Mouse (Mus musculus) intestine, embryonic 16.5 days (tissue): ENCODE results near the gene Glt28d2. TPM values are rescaled to one million over a fixed set of nuclear protein-coding genes. Genes with fewer than 3 reads are reported as not detected.

Experiments used
- ATAC-seq: fragments of 200-750 bp; cut with Nextera tagmentation; 2 replicates; pipeline ENCODE4 v1.8.0; 2017; ENCODE audit warnings: moderate TSS enrichment, moderate library complexity
- H3K27ac ChIP-seq: fragments of 300-500 bp; sonication (generic); 2 replicates; pipeline ENCODE4 v1.5.1; 2014; ENCODE audit warnings: mild to moderate bottlenecking, low read length
- H3K27me3 ChIP-seq: fragments of 300-500 bp; sonication (generic); replicated peaks from 2 replicates; pipeline ENCODE4 v1.6.1; 2014; ENCODE audit warnings: low read length, control low read depth, mixed read lengths; ENCODE audit not compliant: control insufficient read depth, insufficient read depth
- H3K36me3 ChIP-seq: fragments of 300-500 bp; sonication (generic); 2 replicates; pipeline ENCODE4 v1.6.1; 2014; ENCODE audit warnings: low read length, control low read depth; ENCODE audit not compliant: control insufficient read depth, insufficient read depth
- H3K4me1 ChIP-seq: fragments of 300-500 bp; sonication (generic); 2 replicates; pipeline ENCODE4 v1.6.1; 2014; ENCODE audit warnings: low read length, control low read depth, mixed read lengths; ENCODE audit not compliant: control insufficient read depth, insufficient read depth
- H3K4me2 ChIP-seq: fragments of 300-500 bp; sonication (generic); 2 replicates; pipeline ENCODE4 v1.6.1; 2014; ENCODE audit warnings: low read depth, low read length, control low read depth
- H3K4me3 ChIP-seq: fragments of 300-500 bp; sonication (generic); 2 replicates; pipeline ENCODE4 v1.5.1; 2014; ENCODE audit warnings: mild to moderate bottlenecking, low read length
- H3K9ac ChIP-seq: fragments of 300-500 bp; sonication (generic); 2 replicates; pipeline ENCODE4 v1.6.1; 2014; ENCODE audit warnings: low read depth, low read length
- H3K9me3 ChIP-seq: fragments of 300-500 bp; sonication (generic); 2 replicates; pipeline ENCODE4 v1.6.1; 2016; ENCODE audit warnings: low read length, control low read depth; ENCODE audit not compliant: control insufficient read depth
- WGBS: fragments of 180-500 bp; shearing (Covaris S2); extraction: QIAGEN DNeasy Blood & Tissue Kit; methylation state at CpG from one replicate; pipeline ENCODE4 v1.1.7; 2014; 5-methylcytosine and 5-hydroxymethylcytosine counted together
- polyA plus RNA-seq: library from polyadenylated mRNA; unstranded; fragments of >200 nt; fragmentation: Nextera tagmentation; extraction: Ambion mirVana; gene quantifications from 2 replicates; pipeline ENCODE4 v1.2.1, GENCODE M21; 2015

Glt28d2 gene
- polyA plus RNA-seq, result 2.2 and 2.4 TPM in 2 replicates

- peaks cover 10% of the 10 kb centered on the region for H3K4me1 ChIP-seq
- H3K4me2 ChIP-seq, result peak within 1 kb of the TSS; percentile 93
- WGBS, result under 1% methylated on average over 48 of the region's 48 CpGs
These were observed at the start of gene Glt28d2, which contains the start of gene Gm37240 for GRCm38 (mm10) chr3:85887239-85887827. Gene Glt28d2, minus strand, starts transcription at chr3:85887516. Gene Gm37240, minus strand, starts transcription at chr3:85887518.

GRCm38 (mm10) chr3:85933586-85933985 lies 46.3 kb upstream of the Glt28d2 start:
- 82% methylated on average over 5 of the region's 5 CpGs for WGBS

More at GRCm38 (mm10) chr3:85887239-85887827, at the start of gene Glt28d2, which contains the start of gene Gm37240:
- Histone ChIP-seq H3K27ac (peak within 1 kb of the TSS; percentile 75), H3K27me3 (no peaks in the 10 kb centered on the region), H3K4me3 (peak within 1 kb of the TSS; percentile 63), H3K9ac (peak within 1 kb of the TSS; percentile 74), H3K9me3 (no peaks in the 10 kb centered on the region), H3K36me3 (no peaks in the 10 kb centered on the region)
- ATAC-seq, result peak; percentile 95

DNA sequence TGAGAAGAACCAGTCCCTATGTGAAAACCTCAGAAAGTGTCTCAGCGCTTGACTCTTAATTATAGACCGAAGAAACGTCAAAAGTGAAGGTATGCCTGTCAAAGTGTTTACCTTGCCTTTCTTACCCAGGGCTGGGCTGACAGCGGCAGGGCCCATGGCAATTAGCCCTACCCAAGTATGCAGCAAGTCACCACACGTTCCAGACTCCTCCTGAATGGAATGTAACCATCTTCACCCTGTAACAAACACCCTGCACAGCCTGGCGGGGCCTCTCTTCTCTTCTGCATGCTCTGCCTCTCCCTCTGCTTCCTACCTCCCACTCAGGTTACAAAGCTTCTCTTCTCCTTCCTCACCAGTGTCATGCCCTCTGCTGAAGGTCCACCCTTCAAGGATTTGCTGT lies 44.5 kb upstream of the Glt28d2 start:
- Histone ChIP-seq H3K36me3 (no peaks in the 10 kb centered on the region), H3K9me3 (no peaks in the 10 kb centered on the region), H3K27ac (no peak overlapping the region), H3K4me3 (no peak overlapping the region), H3K4me1 (no peaks in the 10 kb centered on the region), H3K4me2 (no peak overlapping the region), H3K9ac (no peak overlapping the region), H3K27me3 (no peaks in the 10 kb centered on the region)
- WGBS, result 64% methylated on average over 6 of the region's 6 CpGs
- no peak for ATAC-seq

More at GRCm38 (mm10) chr3:85933586-85933985, 46.3 kb upstream of the Glt28d2 start:
- H3K9ac ChIP-seq, result no peak overlapping the region
- H3K4me3 ChIP-seq, result no peak overlapping the region
- no peaks in the 10 kb centered on the region for H3K27me3 ChIP-seq
- ATAC-seq, result no peak
- H3K36me3 ChIP-seq, result no peaks in the 10 kb centered on the region
- H3K4me2 ChIP-seq, result no peak overlapping the region
- no peaks in the 10 kb centered on the region for H3K4me1 ChIP-seq
- H3K27ac ChIP-seq, result no peak overlapping the region
- H3K9me3 ChIP-seq, result no peaks in the 10 kb centered on the region

- no peaks in the 10 kb centered on the region for H3K4me1 ChIP-seq
- no peaks in the 10 kb centered on the region for H3K9me3 ChIP-seq
- H3K27me3 ChIP-seq, result no peaks in the 10 kb centered on the region
- no peak overlapping the region for H3K27ac ChIP-seq
- ATAC-seq, result no peak
- no peaks in the 10 kb centered on the region for H3K36me3 ChIP-seq
- no peak overlapping the region for H3K4me3 ChIP-seq
- 82% methylated on average over 11 of the region's 11 CpGs for WGBS
- no peak overlapping the region for H3K4me2 ChIP-seq
- no peak overlapping the region for H3K9ac ChIP-seq
These were observed 43.4 kb upstream of the Glt28d2 start for GRCm38 (mm10) chr3:85930671-85931255.

DNA sequence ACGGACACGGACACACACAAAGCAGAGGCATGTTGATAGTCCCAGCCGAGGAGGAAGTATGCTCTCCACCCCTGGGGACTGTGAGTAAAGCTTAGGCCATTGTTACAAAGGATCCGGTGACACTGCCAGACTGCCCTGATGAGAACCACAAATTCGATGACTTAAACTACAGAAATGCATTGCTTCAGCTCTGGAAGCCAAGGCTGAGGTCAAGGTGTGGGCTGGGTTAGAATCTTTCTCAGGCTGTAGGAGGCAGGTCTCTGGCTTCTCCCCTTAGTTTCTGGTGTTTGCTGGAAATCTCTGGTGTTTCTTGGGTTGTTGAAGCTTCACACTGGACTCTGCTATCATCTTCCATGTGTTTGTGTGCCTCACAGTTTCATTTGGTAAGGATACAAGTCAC lies 42.4 kb upstream of the Glt28d2 start:
- H3K4me1 ChIP-seq, result no peaks in the 10 kb centered on the region
- no peak for ATAC-seq
- 82% methylated on average over 5 of the region's 5 CpGs for WGBS

DNA sequence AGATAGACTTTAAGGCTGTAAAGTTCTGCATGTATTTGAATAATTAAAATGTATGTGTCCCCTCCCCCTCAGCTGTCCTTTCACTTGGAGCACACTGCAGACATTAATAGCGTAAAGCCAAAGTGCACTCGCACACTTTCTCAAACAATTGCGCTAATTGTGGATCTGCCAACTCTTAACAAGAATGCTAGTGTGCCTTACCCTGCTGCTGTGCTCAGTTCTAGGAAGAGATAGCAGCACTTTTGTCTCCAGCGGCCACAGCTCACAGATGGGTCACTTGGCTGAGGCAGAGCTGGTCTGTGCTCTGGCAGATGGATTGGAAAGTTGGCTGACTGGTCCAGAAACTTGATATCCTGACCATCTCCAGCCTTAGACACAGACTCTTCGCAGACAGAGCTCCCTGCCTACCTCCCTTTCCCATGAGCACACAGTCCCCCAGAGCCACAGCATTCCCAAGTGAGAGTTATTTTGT lies 40.9 kb upstream of the Glt28d2 start:
- ATAC-seq, result no peak
- 76% methylated on average over 5 of the region's 5 CpGs for WGBS
- H3K4me2 ChIP-seq, result no peak overlapping the region
- no peaks in the 10 kb centered on the region for H3K27me3 ChIP-seq
- H3K9me3 ChIP-seq, result no peaks in the 10 kb centered on the region
- H3K27ac ChIP-seq, result no peak overlapping the region
- H3K36me3 ChIP-seq, result no peaks in the 10 kb centered on the region
- no peaks in the 10 kb centered on the region for H3K4me1 ChIP-seq
- no peak overlapping the region for H3K4me3 ChIP-seq
- no peak overlapping the region for H3K9ac ChIP-seq

More for the DNA sequence above, 42.4 kb upstream of the Glt28d2 start:
- Histone ChIP-seq H3K4me2 (no peak overlapping the region), H3K36me3 (no peaks in the 10 kb centered on the region), H3K9ac (no peak overlapping the region), H3K27me3 (no peaks in the 10 kb centered on the region), H3K4me3 (no peak overlapping the region), H3K9me3 (no peaks in the 10 kb centered on the region), H3K27ac (no peak overlapping the region)

GRCm38 (mm10) chr3:85927296-85927695 lies 40.0 kb upstream of the Glt28d2 start:
- no peaks in the 10 kb centered on the region for H3K27me3 ChIP-seq
- WGBS, result 74% methylated on average over 9 of the region's 9 CpGs
- H3K36me3 ChIP-seq, result no peaks in the 10 kb centered on the region
- H3K4me2 ChIP-seq, result no peak overlapping the region
- no peaks in the 10 kb centered on the region for H3K4me1 ChIP-seq
- no peak overlapping the region for H3K9ac ChIP-seq
- no peak overlapping the region for H3K4me3 ChIP-seq
- ATAC-seq, result no peak
- H3K9me3 ChIP-seq, result no peaks in the 10 kb centered on the region
- H3K27ac ChIP-seq, result no peak overlapping the region

- no peak overlapping the region for H3K9ac ChIP-seq
- H3K4me2 ChIP-seq, result 0 out of 2 replicates have a peak overlapping the region, but pooled peaks have one; percentile 30
- ATAC-seq, result peak; percentile 62
- WGBS, result 41% methylated on average over 18 of the region's 18 CpGs
- H3K27me3 ChIP-seq, result no peaks in the 10 kb centered on the region
- no peaks in the 10 kb centered on the region for H3K4me1 ChIP-seq
- H3K36me3 ChIP-seq, result no peaks in the 10 kb centered on the region
- no peak overlapping the region for H3K27ac ChIP-seq
- no peak overlapping the region for H3K4me3 ChIP-seq
- H3K9me3 ChIP-seq, result no peaks in the 10 kb centered on the region
These were observed 36.9 kb upstream of the Glt28d2 start for GRCm38 (mm10) chr3:85923954-85924945.

DNA sequence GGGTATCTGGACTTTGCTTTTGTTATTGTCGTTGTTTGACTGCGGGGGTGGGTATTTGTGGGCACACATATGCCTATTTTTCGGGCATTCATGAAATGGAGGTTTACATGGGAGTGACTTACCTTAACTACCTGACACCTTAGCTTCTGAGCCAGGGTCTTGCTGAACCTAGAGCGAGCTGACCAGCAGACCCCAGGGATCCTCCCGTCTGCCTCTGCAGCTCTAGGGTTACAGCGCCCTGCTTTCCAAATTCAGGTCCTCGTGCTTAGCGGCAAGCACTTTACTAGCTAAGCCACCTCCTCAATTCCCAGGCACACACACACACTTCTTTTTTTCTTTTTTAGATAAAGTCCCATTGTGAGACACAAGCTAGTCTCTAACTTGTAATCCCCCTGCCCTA lies 36.0 kb upstream of the Glt28d2 start:
- 80% methylated on average over 8 of the region's 8 CpGs for WGBS
- no peaks in the 10 kb centered on the region for H3K9me3 ChIP-seq
- no peak overlapping the region for H3K4me2 ChIP-seq
- H3K36me3 ChIP-seq, result no peaks in the 10 kb centered on the region
- no peaks in the 10 kb centered on the region for H3K27me3 ChIP-seq
- H3K9ac ChIP-seq, result no peak overlapping the region
- H3K27ac ChIP-seq, result no peak overlapping the region
- H3K4me3 ChIP-seq, result no peak overlapping the region
- ATAC-seq, result no peak
- H3K4me1 ChIP-seq, result no peaks in the 10 kb centered on the region
